Mouse (Mus musculus): ENCODE measurements around the gene Krt8. TPM values are rescaled to one million over a fixed set of nuclear protein-coding genes. Genes with fewer than 3 reads are reported as not detected.
"Not testable (repeated sequence)": the region's sequence is repeated elsewhere in the genome, so short reads cannot be mapped to it uniquely, and the experiment has no call there.

Krt8 gene
- polyA plus RNA-seq, 1 experiment from 2014 or later, result 402 TPM

DNA sequence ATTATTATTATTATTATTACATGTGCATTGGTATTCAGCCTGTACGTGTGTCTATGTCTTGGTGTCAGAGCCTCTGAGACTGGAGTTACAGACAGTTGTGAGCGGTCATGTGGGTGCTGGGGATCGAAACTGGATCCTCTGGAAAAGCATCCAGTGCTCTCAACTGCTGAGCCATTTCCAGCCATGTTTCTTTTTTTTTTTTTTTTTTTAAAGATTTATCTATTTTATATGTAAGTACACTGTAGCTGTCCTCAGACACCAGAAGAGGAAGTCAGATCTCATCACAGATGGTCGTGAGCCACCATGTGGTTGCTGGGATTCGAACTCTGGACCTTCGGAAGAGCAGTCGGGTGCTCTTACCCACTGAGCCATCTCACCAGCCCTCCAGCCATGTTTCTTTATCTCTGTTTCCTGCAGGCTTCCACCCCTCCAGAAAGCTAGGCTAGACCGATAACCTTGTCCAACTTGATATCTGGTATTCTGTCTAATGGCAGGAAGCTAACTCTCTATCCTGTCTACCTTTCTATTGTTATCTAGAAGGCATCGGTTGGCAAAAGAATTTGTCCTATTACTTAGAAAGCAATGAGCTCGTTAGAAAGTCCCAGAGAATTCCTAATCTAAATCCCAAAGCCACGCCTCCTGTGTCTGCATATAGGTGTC is 4.5 kb downstream of the Krt8 start:
- H3K36me3 ChIP-seq (ENCODE audit: control insufficient read depth, insufficient read depth, low read length), result peaks cover 5% of the 10 kb centered on the region; the same call in 1 of the 2 replicates
- no peak overlapping the region for H3K9ac ChIP-seq (ENCODE audit: low read length)
- peaks cover 23% of the 10 kb centered on the region for H3K27me3 ChIP-seq (ENCODE audit: control insufficient read depth, insufficient read depth, low read depth, low read length)
- H3K4me3 ChIP-seq (ENCODE audit: low read length), result no peak overlapping the region
- H3K27ac ChIP-seq (ENCODE audit: low read length), result no peak overlapping the region
- H3K4me2 ChIP-seq (ENCODE audit: low read depth, low read length), result no peak overlapping the region
- no peaks in the 10 kb centered on the region; the same call in 1 of the 2 replicates for H3K9me3 ChIP-seq (ENCODE audit: control insufficient read depth, low read length)
- WGBS, result 89% methylated on average over 11 of the region's 11 CpGs
- peaks cover 2% of the 10 kb centered on the region for H3K4me1 ChIP-seq (replicated peaks; ENCODE audit: control insufficient read depth, insufficient read depth, low read length)
- ATAC-seq (ENCODE audit: low read depth), result no peak

DNA sequence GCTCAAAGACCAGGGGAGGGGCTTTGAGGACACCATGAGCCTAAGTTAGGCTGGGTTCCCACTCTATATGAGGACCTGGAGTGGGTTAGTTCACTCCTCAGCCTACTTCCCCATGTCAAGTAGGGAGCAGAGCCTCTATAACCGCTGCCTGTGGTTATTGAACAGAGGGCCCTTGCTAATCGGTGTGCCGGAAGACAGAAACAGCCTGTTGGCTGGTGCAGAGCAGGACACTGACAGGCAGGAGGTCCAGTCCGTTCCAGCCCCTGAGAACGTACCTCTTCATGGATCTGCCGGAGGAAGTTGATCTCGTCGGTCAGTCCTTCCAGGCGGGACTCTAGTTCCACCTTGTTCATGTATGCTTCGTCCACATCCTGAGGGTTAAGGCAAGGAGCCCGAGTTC is 5.1 kb downstream of the Krt8 start:
- ATAC-seq (ENCODE audit: low read depth), result no peak
- H3K9me3 ChIP-seq (ENCODE audit: control insufficient read depth, low read length), result no peaks in the 10 kb centered on the region; the same call in 1 of the 2 replicates
- no peak overlapping the region for H3K4me3 ChIP-seq (ENCODE audit: low read length)
- no peak overlapping the region for H3K9ac ChIP-seq (ENCODE audit: low read length)
- H3K4me2 ChIP-seq (ENCODE audit: low read depth, low read length), result no peak overlapping the region
- H3K27ac ChIP-seq (ENCODE audit: low read length), result no peak overlapping the region
- no peaks in the 10 kb centered on the region for H3K4me1 ChIP-seq (replicated peaks; ENCODE audit: control insufficient read depth, insufficient read depth, low read length)
- H3K36me3 ChIP-seq (ENCODE audit: control insufficient read depth, insufficient read depth, low read length), result peaks cover 5% of the 10 kb centered on the region; the same call in 1 of the 2 replicates
- peaks cover 16% of the 10 kb centered on the region for H3K27me3 ChIP-seq (ENCODE audit: control insufficient read depth, insufficient read depth, low read depth, low read length)
- WGBS, result 87% methylated on average over 11 of the region's 11 CpGs

DNA sequence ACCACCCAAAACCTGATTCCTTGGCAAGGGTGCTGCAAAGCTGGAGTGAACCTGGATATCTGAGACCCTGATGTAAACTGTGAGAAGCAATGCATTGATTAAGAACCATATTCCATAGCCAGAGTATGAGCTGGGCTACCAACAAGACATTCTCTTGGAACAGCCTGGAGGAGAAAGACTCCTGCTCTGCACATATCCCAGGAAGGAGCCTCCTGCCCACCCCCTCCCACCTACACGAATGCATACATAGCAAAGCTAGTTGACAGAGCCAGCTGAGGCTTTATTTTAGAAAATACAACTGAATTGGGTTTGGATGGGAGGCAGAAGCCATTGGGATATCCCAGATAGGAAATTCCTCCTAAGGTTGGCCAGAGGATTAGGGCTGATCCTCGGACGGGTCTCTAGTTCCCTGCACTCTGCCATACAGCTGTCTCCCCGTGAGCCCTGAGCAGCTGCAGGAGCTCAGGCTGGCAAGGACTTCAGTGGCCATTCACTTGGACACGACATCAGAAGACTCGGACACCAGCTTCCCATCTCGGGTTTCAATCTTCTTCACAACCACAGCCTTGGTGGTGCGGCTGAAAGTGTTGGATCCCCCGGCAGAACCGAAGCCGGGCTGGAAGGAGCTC is 7.7 kb downstream of the Krt8 start:
- not testable (repeated sequence) for H3K9ac ChIP-seq (ENCODE audit: low read length); ATAC-seq (ENCODE audit: low read depth); H3K9me3 ChIP-seq (ENCODE audit: control insufficient read depth, low read length); H3K27me3 ChIP-seq (ENCODE audit: control insufficient read depth, insufficient read depth, low read depth, low read length); H3K36me3 ChIP-seq (ENCODE audit: control insufficient read depth, insufficient read depth, low read length); H3K4me1 ChIP-seq (replicated peaks; ENCODE audit: control insufficient read depth, insufficient read depth, low read length); H3K4me2 ChIP-seq (ENCODE audit: low read depth, low read length); H3K27ac ChIP-seq (ENCODE audit: low read length); H3K4me3 ChIP-seq (ENCODE audit: low read length)
- WGBS, result 73% methylated on average over 11 of the region's 11 CpGs

- ATAC-seq (ENCODE audit: low read depth), result peak; percentile 43; the same call in 1 of the 2 replicates
These were observed 8.6 kb downstream of the Krt8 start for GRCm38 (mm10) chr15:101995484-101996236.

GRCm38 (mm10) chr15:101994365-101994764 is 9.9 kb downstream of the Krt8 start:
- Histone ChIP-seq H3K27ac (ENCODE audit: low read length) (no peak overlapping the region), H3K9ac (ENCODE audit: low read length) (no peak overlapping the region), H3K36me3 (ENCODE audit: control insufficient read depth, insufficient read depth, low read length) (0 out of 2 replicates have a peak, but pooled peaks cover 2% of the 10 kb centered on the region), H3K4me2 (ENCODE audit: low read depth, low read length) (no peak overlapping the region), H3K4me1 (replicated peaks; ENCODE audit: control insufficient read depth, insufficient read depth, low read length) (no peaks in the 10 kb centered on the region), H3K9me3 (ENCODE audit: control insufficient read depth, low read length) (no peaks in the 10 kb centered on the region; the same call in 1 of the 2 replicates), H3K4me3 (ENCODE audit: low read length) (no peak overlapping the region), H3K27me3 (ENCODE audit: control insufficient read depth, insufficient read depth, low read depth, low read length) (no peaks in the 10 kb centered on the region)
- no peak for ATAC-seq (ENCODE audit: low read depth)
- 58% methylated on average over 6 of the region's 6 CpGs for WGBS

More at GRCm38 (mm10) chr15:101995484-101996236, 8.6 kb downstream of the Krt8 start:
- Histone ChIP-seq H3K9me3 (ENCODE audit: control insufficient read depth, low read length) (no peaks in the 10 kb centered on the region; the same call in 1 of the 2 replicates), H3K27ac (ENCODE audit: low read length) (no peak overlapping the region), H3K27me3 (ENCODE audit: control insufficient read depth, insufficient read depth, low read depth, low read length) (no peaks in the 10 kb centered on the region), H3K4me1 (replicated peaks; ENCODE audit: control insufficient read depth, insufficient read depth, low read length) (no peaks in the 10 kb centered on the region), H3K36me3 (ENCODE audit: control insufficient read depth, insufficient read depth, low read length) (peaks cover 3% of the 10 kb centered on the region; the same call in 1 of the 2 replicates), H3K4me3 (ENCODE audit: low read length) (no peak overlapping the region), H3K4me2 (ENCODE audit: low read depth, low read length) (no peak overlapping the region), H3K9ac (ENCODE audit: low read length) (no peak overlapping the region)
- WGBS, result 78% methylated on average over 4 of the region's 4 CpGs

- Histone ChIP-seq H3K4me1 (replicated peaks; ENCODE audit: control insufficient read depth, insufficient read depth, low read length) (no peaks in the 10 kb centered on the region), H3K9ac (ENCODE audit: low read length) (no peak overlapping the region), H3K9me3 (ENCODE audit: control insufficient read depth, low read length) (no peaks in the 10 kb centered on the region; the same call in 1 of the 2 replicates), H3K27me3 (ENCODE audit: control insufficient read depth, insufficient read depth, low read depth, low read length) (no peaks in the 10 kb centered on the region), H3K27ac (ENCODE audit: low read length) (no peak overlapping the region), H3K36me3 (ENCODE audit: control insufficient read depth, insufficient read depth, low read length) (0 out of 2 replicates have a peak, but pooled peaks cover 2% of the 10 kb centered on the region), H3K4me2 (ENCODE audit: low read depth, low read length) (no peak overlapping the region), H3K4me3 (ENCODE audit: low read length) (no peak overlapping the region)
- no peak for ATAC-seq (ENCODE audit: low read depth)
- 84% methylated on average over 6 of the region's 6 CpGs for WGBS
These were observed 13.3 kb downstream of the Krt8 start for GRCm38 (mm10) chr15:101990946-101991345.

DNA sequence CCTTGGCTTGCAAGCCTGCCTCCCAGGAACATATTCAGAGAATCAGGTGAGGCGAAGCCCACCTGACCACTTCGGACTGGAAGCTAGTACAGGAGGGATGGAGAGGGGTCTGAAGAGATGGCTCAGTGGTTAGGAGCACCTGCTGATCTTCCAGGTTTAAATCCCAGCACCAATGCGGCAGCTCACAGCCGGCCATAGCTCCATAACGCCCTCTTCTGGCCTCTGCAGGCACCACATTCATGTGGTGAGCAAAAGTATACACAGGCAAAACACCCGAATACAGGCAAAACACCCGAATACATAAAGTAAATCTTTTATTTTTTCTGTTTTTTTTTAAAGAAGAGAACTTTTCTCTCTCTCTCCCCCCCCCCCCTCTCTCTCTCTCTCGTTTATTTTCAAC is 15.6 kb downstream of the Krt8 start:
- no peak for ATAC-seq (ENCODE audit: low read depth)
- Histone ChIP-seq H3K4me1 (replicated peaks; ENCODE audit: control insufficient read depth, insufficient read depth, low read length) (peaks cover 6% of the 10 kb centered on the region; the same call in 1 of the 2 replicates), H3K27ac (ENCODE audit: low read length) (no peak overlapping the region), H3K36me3 (ENCODE audit: control insufficient read depth, insufficient read depth, low read length) (no peaks in the 10 kb centered on the region), H3K4me3 (ENCODE audit: low read length) (no peak overlapping the region), H3K9me3 (ENCODE audit: control insufficient read depth, low read length) (no peaks in the 10 kb centered on the region), H3K4me2 (ENCODE audit: low read depth, low read length) (no peak overlapping the region), H3K9ac (ENCODE audit: low read length) (no peak overlapping the region), H3K27me3 (ENCODE audit: control insufficient read depth, insufficient read depth, low read depth, low read length) (no peaks in the 10 kb centered on the region)
- 66% methylated on average over 8 of the region's 8 CpGs for WGBS

DNA sequence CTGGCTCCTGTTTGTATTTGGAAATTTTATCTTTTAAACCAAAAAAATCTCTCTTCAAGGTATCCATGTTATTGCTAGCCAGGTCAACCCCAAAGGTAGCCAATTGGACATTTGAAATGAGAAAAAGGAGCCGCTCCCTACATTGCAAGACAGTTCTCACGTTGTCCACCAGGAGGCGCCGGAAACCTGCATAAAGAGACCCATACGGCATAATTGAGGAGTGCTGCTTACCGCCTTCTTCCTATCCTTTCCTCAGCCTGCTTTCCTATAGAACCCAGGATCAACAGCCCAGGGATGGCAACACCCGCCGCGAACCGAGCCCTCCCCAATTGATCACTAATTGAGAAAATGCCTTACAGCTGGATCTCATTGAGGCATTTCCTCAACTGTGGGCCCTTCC is 16.2 kb downstream of the Krt8 start:
- Histone ChIP-seq H3K27me3 (ENCODE audit: control insufficient read depth, insufficient read depth, low read depth, low read length) (no peaks in the 10 kb centered on the region), H3K36me3 (ENCODE audit: control insufficient read depth, insufficient read depth, low read length) (no peaks in the 10 kb centered on the region), H3K4me1 (replicated peaks; ENCODE audit: control insufficient read depth, insufficient read depth, low read length) (peaks cover 6% of the 10 kb centered on the region; the same call in 1 of the 2 replicates), H3K9me3 (ENCODE audit: control insufficient read depth, low read length) (no peaks in the 10 kb centered on the region), H3K9ac (ENCODE audit: low read length) (no peak overlapping the region), H3K4me2 (ENCODE audit: low read depth, low read length) (no peak overlapping the region), H3K4me3 (ENCODE audit: low read length) (no peak overlapping the region), H3K27ac (ENCODE audit: low read length) (no peak overlapping the region)
- WGBS, result 0% methylated on average over 10 of the region's 10 CpGs
- no peak for ATAC-seq (ENCODE audit: low read depth)

GRCm38 (mm10) chr15:101984746-101985145 is 19.5 kb downstream of the Krt8 start:
- WGBS, result 6% methylated on average over 6 of the region's 6 CpGs

More at GRCm38 (mm10) chr15:101984746-101985145, 19.5 kb downstream of the Krt8 start:
- Histone ChIP-seq H3K4me3 (ENCODE audit: low read length) (no peak overlapping the region), H3K4me2 (ENCODE audit: low read depth, low read length) (peak overlapping the region; percentile 0), H3K9me3 (ENCODE audit: control insufficient read depth, low read length) (no peaks in the 10 kb centered on the region), H3K27ac (ENCODE audit: low read length) (no peak overlapping the region), H3K27me3 (ENCODE audit: control insufficient read depth, insufficient read depth, low read depth, low read length) (no peaks in the 10 kb centered on the region), H3K4me1 (replicated peaks; ENCODE audit: control insufficient read depth, insufficient read depth, low read length) (peaks cover 12% of the 10 kb centered on the region), H3K36me3 (ENCODE audit: control insufficient read depth, insufficient read depth, low read length) (no peaks in the 10 kb centered on the region), H3K9ac (ENCODE audit: low read length) (peak overlapping the region; percentile 12; the same call in 1 of the 2 replicates)
- no peak for ATAC-seq (ENCODE audit: low read depth)
